Mouse (Mus musculus) leukemia stem cell, adult 10-12 weeks (primary cell): ENCODE measurements around the gene Gm21953. TPM values are rescaled to one million over a fixed set of nuclear protein-coding genes. Genes with fewer than 3 reads are reported as not detected.

Experiments used
- polyA plus RNA-seq: library from polyadenylated mRNA; stranded (reverse); fragments of >175 nt; gene quantifications from 2 replicates; pipeline ENCODE4 v1.2.3, GENCODE M21; 2012; ENCODE audit warnings: low replicate concordance

Gm21953 gene
- not detected in 2 replicates for polyA plus RNA-seq

GRCm38 (mm10) chr4:42293967-42294366, at the start of gene Gm21953:
Gm21953 (plus strand) TSS chr4:42294267.

GRCm38 (mm10) chr4:42255467-42255866, 38.6 kb upstream of the Gm21953 start, which contains the start of gene Ccl21b:
Ccl21b (plus strand) TSS chr4:42255767.

GRCm38 (mm10) chr4:42318034-42318433, 24.0 kb downstream of the Gm21953 start, which contains the start of gene Fam205a3:
Fam205a3 (plus strand) TSS chr4:42318334.

Other genes with a start within 250 kb of the Gm21953 start
- gene Gm3893, start 203.1 kb upstream of the Gm21953 start, polyA plus RNA-seq = not detected in 2 replicates
- not detected in 2 replicates for gene Gm13304, start 179.4 kb upstream of the Gm21953 start, polyA plus RNA-seq
- gene Gm13306, start 140.8 kb upstream of the Gm21953 start, polyA plus RNA-seq = not detected in 2 replicates
- 0.09 TPM in 1 of 2 replicates, not detected in the other for gene Gm13305, start 125.7 kb upstream of the Gm21953 start, polyA plus RNA-seq
- not detected in 2 replicates for gene Gm10600, start 53.6 kb upstream of the Gm21953 start, polyA plus RNA-seq
- not detected in 2 replicates for gene Ccl21b, start 38.5 kb upstream of the Gm21953 start, polyA plus RNA-seq
- gene Fam205a3, start 24.1 kb downstream of the Gm21953 start, polyA plus RNA-seq = not detected in 2 replicates
- not detected in 2 replicates for gene Gm21586, start 145.1 kb downstream of the Gm21953 start, polyA plus RNA-seq
- gene Gm2163, start 172.5 kb downstream of the Gm21953 start, polyA plus RNA-seq = not detected in 2 replicates
- gene Fam205a2, start 233.9 kb downstream of the Gm21953 start, polyA plus RNA-seq = not detected in 2 replicates